22 mouse cellular contexts compared by ENCODE assay signal in genomic region chr6:30604342-30604867, GRCm38 (mm10). TPM values are rescaled to one million over a fixed set of nuclear protein-coding genes. Genes with fewer than 3 reads are reported as not detected.
DNase-seq lines count a peak whose midpoint lies in the region; ATAC-seq lines count a peak whose summit lies in the region.
"Had no signal": no experiment of that assay in that cellular context is flagged by ENCODE, and none has a peak within 500 bp of the region (broad histone marks: within the 10 kb centered on the region; RNA-seq: fewer than 3 reads in every experiment).

No protein-coding gene starts in this region.

- DNase-seq in embryo, embryonic 11 days, result peak; percentile 58
- no peak for DNase-seq in embryo, embryonic 10 days (ENCODE audit: low spot score)
- DNase-seq in hindbrain, embryonic 10.5 days (ENCODE audit: low spot score), result no peak
- DNase-seq in hindbrain, embryonic 11.5 days (ENCODE audit: low spot score), result no peak
- DNase-seq in limb, embryonic 11.5 days (ENCODE audit: low spot score), result peak; percentile 62
- DNase-seq in cerebellum, postnatal 10 days, result no peak
- DNase-seq in cerebellum, postnatal 14 days, result no peak
- DNase-seq: adrenal gland, postnatal 10 days; cerebellum, adult 11-12 months; cerebellum, adult 9-10 months; heart, adult 2 months; heart, postnatal 14 days had no signal

- ATAC-seq in hindbrain, embryonic 11.5 days (ENCODE audit: low FRiP score), result no peak
- peak; percentile 83 for ATAC-seq in limb, embryonic 11.5 days (ENCODE audit: insufficient number of reproducible peaks, low FRiP score, low TSS enrichment, low read depth)
- ATAC-seq: hindbrain, embryonic 16.5 days; inflammation-experienced regulatory T-cells, adult 6 months; intestine, postnatal 0 days had no signal

- H3K36me3 ChIP-seq in hindbrain, embryonic 10.5 days, result no peaks in the 10 kb centered on the region
- H3K36me3 ChIP-seq in hindbrain, embryonic 11.5 days (ENCODE audit: control insufficient read depth, insufficient read depth, low read length), result no peaks in the 10 kb centered on the region
- no peaks in the 10 kb centered on the region for H3K36me3 ChIP-seq in limb, embryonic 11.5 days (ENCODE audit: control insufficient read depth, insufficient read depth, low read length)
- H3K36me3 ChIP-seq: embryonic facial prominence, embryonic 15.5 days; forebrain, embryonic 12.5 days; heart, embryonic 15.5 days; hindbrain, embryonic 12.5 days had no signal

- H3K27ac ChIP-seq in hindbrain, embryonic 10.5 days, result peak overlapping the region; percentile 69
- no peak overlapping the region for H3K27ac ChIP-seq in hindbrain, embryonic 11.5 days (ENCODE audit: low read depth, low read length)
- H3K27ac ChIP-seq in limb, embryonic 11.5 days (replicated peaks; ENCODE audit: low read depth, low read length), result peak overlapping the region; percentile 72; the same call in 1 of the 2 replicates
- H3K27ac ChIP-seq: embryonic facial prominence, embryonic 15.5 days; forebrain, embryonic 12.5 days; heart, adult 2 months; heart, embryonic 15.5 days; hindbrain, embryonic 12.5 days had no signal

- H3K9me3 ChIP-seq in hindbrain, embryonic 10.5 days, result no peaks in the 10 kb centered on the region
- H3K9me3 ChIP-seq in hindbrain, embryonic 11.5 days (ENCODE audit: control insufficient read depth, low read length), result no peaks in the 10 kb centered on the region
- no peaks in the 10 kb centered on the region for H3K9me3 ChIP-seq in limb, embryonic 11.5 days (ENCODE audit: control insufficient read depth, low read length)
- H3K9me3 ChIP-seq: embryonic facial prominence, embryonic 15.5 days; forebrain, embryonic 12.5 days; heart, embryonic 15.5 days; hindbrain, embryonic 12.5 days had no signal

- H3K9ac ChIP-seq in hindbrain, embryonic 11.5 days (ENCODE audit: low read depth, low read length), result no peak overlapping the region
- no peak overlapping the region for H3K9ac ChIP-seq in limb, embryonic 11.5 days (ENCODE audit: low read length)
- H3K9ac ChIP-seq: embryonic facial prominence, embryonic 15.5 days; forebrain, embryonic 12.5 days; heart, embryonic 15.5 days; hindbrain, embryonic 12.5 days had no signal

- peaks cover 28% of the 10 kb centered on the region for H3K4me1 ChIP-seq in hindbrain, embryonic 10.5 days (replicated peaks)
- no peaks in the 10 kb centered on the region for H3K4me1 ChIP-seq in hindbrain, embryonic 11.5 days (replicated peaks; ENCODE audit: control insufficient read depth, insufficient read depth, low read length)
- peaks cover 25% of the 10 kb centered on the region; the same call in 1 of the 2 replicates for H3K4me1 ChIP-seq in limb, embryonic 11.5 days (ENCODE audit: control insufficient read depth, insufficient read depth, low read length)
- H3K4me1 ChIP-seq: embryonic facial prominence, embryonic 15.5 days; heart, embryonic 15.5 days had no signal

- no peak overlapping the region for H3K4me3 ChIP-seq in hindbrain, embryonic 10.5 days
- H3K4me3 ChIP-seq in hindbrain, embryonic 11.5 days (ENCODE audit: low read depth, low read length), result no peak overlapping the region
- H3K4me3 ChIP-seq in limb, embryonic 11.5 days (ENCODE audit: low read depth, low read length), result no peak overlapping the region
- H3K4me3 ChIP-seq: embryonic facial prominence, embryonic 15.5 days; erythroblast, embryonic 14.5 days; forebrain, embryonic 12.5 days; heart, adult 2 months; heart, embryonic 15.5 days; hindbrain, embryonic 12.5 days had no signal

- H3K27me3 ChIP-seq in hindbrain, embryonic 10.5 days (ENCODE audit: insufficient read depth, poor library complexity, severe bottlenecking), result no peaks in the 10 kb centered on the region
- no peaks in the 10 kb centered on the region for H3K27me3 ChIP-seq in hindbrain, embryonic 11.5 days (ENCODE audit: control insufficient read depth, insufficient read depth, low read length)
- no peaks in the 10 kb centered on the region for H3K27me3 ChIP-seq in limb, embryonic 11.5 days (ENCODE audit: control insufficient read depth, insufficient read depth, low read length)
- H3K27me3 ChIP-seq: embryonic facial prominence, embryonic 15.5 days; forebrain, embryonic 12.5 days; heart, embryonic 15.5 days; hindbrain, embryonic 12.5 days had no signal

- no peak overlapping the region for H3K4me2 ChIP-seq in hindbrain, embryonic 11.5 days (replicated peaks; ENCODE audit: low read depth, low read length)
- no peak overlapping the region for H3K4me2 ChIP-seq in limb, embryonic 11.5 days (ENCODE audit: low read depth, severe bottlenecking)
- H3K4me2 ChIP-seq: embryonic facial prominence, embryonic 15.5 days; forebrain, embryonic 12.5 days; heart, embryonic 11.5 days; heart, embryonic 15.5 days; hindbrain, embryonic 12.5 days had no signal

- WGBS in hindbrain, embryonic 10.5 days, result 65% methylated on average over 7 of the region's 7 CpGs
- 65% methylated on average over 7 of the region's 7 CpGs for WGBS in hindbrain, embryonic 11.5 days
- 25% methylated on average over 7 of the region's 7 CpGs for WGBS in limb, embryonic 11.5 days

RNA-seq across cellular contexts. Expression of gene Cpa5, which starts 6.4 kb away (rescaled TPM):
- 0.08 and 0.44 TPM in 2 replicates for polyA plus RNA-seq in hindbrain, embryonic 10.5 days (2016; fragmentation: Nextera tagmentation; extraction: Ambion mirVana)
- polyA plus RNA-seq in hindbrain, embryonic 11.5 days (2014; fragmentation: Nextera tagmentation; extraction: Ambion mirVana), result 0.15 TPM in 1 of 2 replicates, not detected in the other
- 0.33 and 0.55 TPM in 2 replicates for polyA plus RNA-seq in limb, embryonic 11.5 days (2014; fragmentation: Nextera tagmentation; extraction: Ambion mirVana)
- polyA plus RNA-seq: C2C12; erythroblast, embryonic 14.5 days; heart, adult 2 months; hindbrain, embryonic 12.5 days; inflammation-experienced regulatory T-cells, adult 6 months; intestine, postnatal 0 days had no signal

RNA-seq across cellular contexts. Expression of gene Cpa1, which starts 34.6 kb away (rescaled TPM):
- 0.14 and 0.16 TPM in 2 replicates for polyA plus RNA-seq in hindbrain, embryonic 10.5 days (2016; fragmentation: Nextera tagmentation; extraction: Ambion mirVana)
- polyA plus RNA-seq in hindbrain, embryonic 11.5 days (2014; fragmentation: Nextera tagmentation; extraction: Ambion mirVana), result 0.11 and 0.28 TPM in 2 replicates
- 0.27 TPM in 1 of 2 replicates, not detected in the other for polyA plus RNA-seq in limb, embryonic 11.5 days (2014; fragmentation: Nextera tagmentation; extraction: Ambion mirVana)
- polyA plus RNA-seq: C2C12; erythroblast, embryonic 14.5 days; forebrain, embryonic 12.5 days; inflammation-experienced regulatory T-cells, adult 6 months had no signal

RNA-seq across cellular contexts. Expression of gene Cpa4, which starts 36.2 kb away (rescaled TPM):
- 1.4 and 2.5 TPM in 2 replicates for polyA plus RNA-seq in hindbrain, embryonic 10.5 days (2016; fragmentation: Nextera tagmentation; extraction: Ambion mirVana)
- polyA plus RNA-seq in hindbrain, embryonic 11.5 days (2014; fragmentation: Nextera tagmentation; extraction: Ambion mirVana), result 3.5 and 3.9 TPM in 2 replicates
- 1.6 and 1.7 TPM in 2 replicates for polyA plus RNA-seq in limb, embryonic 11.5 days (2014; fragmentation: Nextera tagmentation; extraction: Ambion mirVana)
- polyA plus RNA-seq: C2C12; erythroblast, embryonic 14.5 days; heart, adult 2 months; inflammation-experienced regulatory T-cells, adult 6 months had no signal

Comparison
In these comparisons a context has a peak if more than half of its experiments do, and no peak if none do; other contexts are left out.
1. DNase-seq: peak in embryo, embryonic 11 days (single experiment) and limb, embryonic 11.5 days (single experiment); none in embryo, embryonic 10 days (single experiment), hindbrain, embryonic 10.5 days (single experiment), hindbrain, embryonic 11.5 days (single experiment), cerebellum, postnatal 10 days (0 of 2) and cerebellum, postnatal 14 days (0 of 2).